Mouse (Mus musculus) retina, embryonic 14.5 days (tissue): ENCODE data around the gene Mlst8.

Experiments used
- DNase-seq: peaks from one replicate; pipeline ENCODE4 v3.0.0-alpha.2; 2015; ENCODE audit warnings: low spot score

Mlst8 gene

DNA sequence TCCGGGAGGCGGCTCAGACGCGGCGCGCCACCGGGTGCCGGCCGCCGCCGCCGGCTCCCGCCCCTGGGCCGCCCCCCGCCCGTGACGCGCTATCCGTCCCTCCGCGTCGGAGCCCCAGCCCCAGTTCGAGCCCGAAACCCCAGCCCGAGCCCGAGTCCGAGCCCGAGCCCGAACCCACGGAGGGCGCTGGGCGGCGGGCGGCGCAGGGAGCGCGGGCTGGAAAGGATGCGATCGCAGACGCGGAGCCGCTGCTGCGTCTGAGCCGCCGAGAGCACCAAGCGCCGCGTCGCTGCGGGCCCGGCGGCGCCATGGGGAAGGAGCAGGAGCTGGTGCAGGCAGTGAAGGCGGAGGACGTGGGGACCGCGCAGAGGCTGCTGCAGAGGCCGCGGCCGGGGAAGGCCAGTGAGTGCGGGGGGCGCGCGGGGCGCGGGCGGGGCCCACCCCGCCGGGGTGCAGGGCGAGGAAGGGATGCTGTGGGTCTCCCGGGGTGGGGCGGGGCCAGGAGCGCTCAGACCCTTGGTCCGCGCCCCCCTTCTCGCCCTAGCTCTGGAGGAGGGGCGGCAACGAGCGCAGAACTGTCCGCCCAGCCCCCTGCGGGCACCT is 9.9 kb upstream of the Mlst8 start:
- DNase-seq: peak; percentile 68

DNA sequence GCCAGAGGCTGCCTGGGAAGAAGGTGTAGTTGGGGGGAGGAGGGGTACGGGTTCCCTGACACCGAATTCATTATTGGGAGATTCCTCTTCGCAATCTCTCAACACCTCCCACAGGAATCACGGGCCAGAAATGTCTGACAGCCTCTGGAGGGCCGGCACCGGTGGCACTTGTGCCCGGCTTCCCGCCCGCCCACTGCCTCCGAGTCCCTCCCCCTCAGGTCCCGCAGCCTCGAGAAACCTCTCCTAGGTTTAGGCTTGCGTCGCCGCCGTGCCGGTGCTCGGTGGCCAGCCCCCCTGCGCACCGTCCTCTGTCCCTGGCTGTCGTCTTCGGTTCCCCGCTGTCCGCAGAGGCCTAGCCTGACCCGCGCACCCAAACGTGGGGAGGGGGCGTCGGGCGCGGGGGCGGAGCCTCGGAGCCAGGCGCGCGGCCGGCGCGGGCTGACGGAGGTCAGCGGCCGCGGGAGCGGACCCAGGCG is 9.3 kb upstream of the Mlst8 start, which contains the start of gene Caskin1:
Gene Caskin1 (plus strand): TSS at position 416 of the 476 bp plus-strand sequence.
- peak; percentile 59 for DNase-seq

DNA sequence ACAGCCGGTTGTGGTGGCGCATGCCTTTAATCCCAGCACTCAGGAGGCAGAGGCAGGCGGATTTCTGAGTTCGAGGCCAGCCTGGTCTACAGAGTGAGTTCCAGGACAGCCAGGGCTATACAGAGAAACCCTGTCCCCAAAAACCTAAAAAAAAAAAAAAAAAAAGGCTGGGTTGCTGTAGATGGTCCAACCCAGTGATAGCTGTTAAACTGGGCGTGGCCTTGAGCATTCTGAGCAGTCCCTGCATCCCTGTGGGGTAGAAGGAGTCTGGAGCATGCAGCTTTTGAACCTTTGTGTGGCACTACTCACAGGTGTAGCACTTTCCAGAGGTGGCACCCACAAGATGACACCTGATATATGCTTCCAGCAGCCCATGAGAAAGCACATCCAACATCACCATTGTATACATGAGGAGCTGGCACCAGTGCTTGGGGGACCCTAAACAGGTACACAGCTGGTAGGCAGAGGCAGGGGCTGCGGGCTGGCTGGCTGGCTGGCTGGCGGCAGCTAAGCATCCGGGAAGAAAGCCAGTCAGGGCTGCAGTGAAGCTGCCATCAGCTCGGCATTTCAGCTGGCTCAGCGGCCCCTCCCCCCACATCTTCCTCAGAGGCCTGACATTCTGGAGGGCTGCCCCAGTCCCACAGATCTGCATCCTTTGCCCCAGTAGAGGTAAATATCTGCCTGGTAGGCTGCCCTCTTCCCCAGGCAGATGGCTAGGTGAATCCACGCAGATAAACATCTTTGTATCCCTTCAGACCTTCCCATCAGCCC is 6.4 kb upstream of the Mlst8 start:
- DNase-seq: no peak

DNA sequence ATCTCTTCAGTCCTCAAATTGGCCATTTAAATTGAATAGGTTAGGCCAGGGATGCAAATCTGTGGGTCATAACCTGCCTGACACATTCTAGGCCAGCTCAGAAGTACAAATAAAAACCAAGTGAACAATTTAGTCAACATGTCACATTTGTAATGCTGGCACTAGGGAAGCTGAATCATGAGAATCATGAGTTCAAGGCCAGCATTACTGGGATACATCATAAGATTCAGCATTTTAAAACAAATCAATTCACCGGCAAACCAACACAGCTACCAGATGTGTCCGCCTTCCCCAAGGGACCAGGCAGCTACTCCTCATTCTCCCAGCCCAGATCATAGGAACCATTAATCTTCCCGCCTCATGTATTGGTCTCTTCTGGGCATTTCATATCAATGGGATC is 4.6 kb upstream of the Mlst8 start:
- no peak for DNase-seq

DNA sequence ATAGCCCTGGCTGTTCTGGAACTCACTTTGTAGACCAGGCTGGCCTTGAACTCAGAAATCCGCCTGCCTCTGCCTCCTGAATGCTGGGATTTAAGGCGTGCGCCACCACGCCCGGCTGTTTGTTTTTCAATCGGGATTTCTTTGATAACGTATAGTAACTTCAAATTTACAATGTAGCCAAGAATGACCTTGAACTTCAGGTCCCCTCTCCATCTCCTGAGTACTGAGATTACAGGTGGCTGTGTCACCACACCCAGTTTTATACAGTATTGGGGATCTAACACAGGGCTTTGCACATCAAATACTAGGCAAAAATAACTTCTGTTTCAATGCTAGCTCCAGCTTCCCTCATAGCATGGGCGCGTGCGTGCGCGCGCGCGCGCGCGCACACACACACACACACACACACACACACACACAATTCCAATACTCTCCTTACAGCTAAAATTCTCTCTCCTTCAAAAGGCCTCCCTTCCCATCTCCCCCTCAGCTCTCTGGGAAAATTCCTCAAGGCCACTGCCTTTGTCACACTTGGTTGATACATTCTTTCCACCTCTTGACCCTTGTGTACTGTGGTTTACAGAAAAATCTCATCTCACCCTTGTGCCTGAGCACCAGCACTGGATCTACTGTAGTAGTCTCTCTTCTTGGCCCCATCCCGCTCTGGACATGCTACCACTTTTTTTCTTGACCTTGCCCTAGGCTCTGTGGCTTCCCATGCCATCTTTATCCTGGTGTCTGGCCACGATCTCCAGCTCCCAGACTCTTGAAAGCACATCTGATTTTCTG is 2.3 kb upstream of the Mlst8 start:
- no peak for DNase-seq

DNA sequence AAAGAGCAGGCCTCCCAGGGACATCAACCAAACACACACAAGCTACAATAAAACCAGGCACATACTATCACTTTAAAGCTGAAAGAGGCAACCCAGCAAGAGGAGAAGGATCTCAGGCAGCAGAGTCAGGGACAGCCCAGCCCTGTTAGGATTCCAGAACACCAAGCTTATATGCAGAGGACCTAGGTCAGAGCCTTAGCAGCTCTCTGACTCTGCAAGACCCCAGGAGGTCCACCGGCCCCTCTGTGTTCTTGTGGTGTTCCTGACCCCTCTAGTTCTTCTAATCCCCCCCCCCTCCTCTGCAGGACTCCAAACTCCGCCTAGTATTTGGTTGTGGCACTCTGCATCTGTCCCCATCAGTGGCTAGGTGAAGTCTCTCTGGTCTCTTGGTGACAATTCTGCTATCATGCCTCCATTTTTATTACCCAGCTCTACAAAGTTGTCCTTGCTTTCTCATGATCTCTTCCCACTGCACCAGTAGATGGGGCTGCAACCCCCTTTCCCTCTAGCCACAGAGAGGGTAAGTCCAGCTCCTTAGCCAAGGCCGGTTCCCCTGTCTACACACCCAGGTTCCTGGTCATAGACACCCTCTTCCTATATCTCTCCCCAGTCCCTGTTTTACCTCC is 1.4 kb upstream of the Mlst8 start:
- DNase-seq: peak; percentile 34

DNA sequence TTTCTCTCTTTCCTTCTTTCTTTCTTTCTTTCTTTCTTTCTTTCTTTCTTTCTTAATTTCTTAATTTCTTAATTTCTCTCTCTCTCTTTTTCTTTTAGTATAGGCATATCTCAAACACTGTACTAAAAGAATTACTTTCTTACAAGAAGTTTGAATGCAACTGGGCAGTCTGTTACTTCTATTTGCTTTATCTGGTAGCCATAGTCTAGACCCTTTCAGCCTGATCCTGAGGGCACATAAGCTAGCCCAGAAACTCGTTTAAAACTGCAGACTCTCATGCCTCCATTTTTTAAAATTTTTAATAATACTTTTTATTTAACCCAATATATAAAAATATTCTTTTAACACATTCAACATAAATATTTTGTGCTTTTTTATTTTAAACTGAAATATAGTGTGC is 553 bp upstream of the Mlst8 start:
- no peak for DNase-seq

DNA sequence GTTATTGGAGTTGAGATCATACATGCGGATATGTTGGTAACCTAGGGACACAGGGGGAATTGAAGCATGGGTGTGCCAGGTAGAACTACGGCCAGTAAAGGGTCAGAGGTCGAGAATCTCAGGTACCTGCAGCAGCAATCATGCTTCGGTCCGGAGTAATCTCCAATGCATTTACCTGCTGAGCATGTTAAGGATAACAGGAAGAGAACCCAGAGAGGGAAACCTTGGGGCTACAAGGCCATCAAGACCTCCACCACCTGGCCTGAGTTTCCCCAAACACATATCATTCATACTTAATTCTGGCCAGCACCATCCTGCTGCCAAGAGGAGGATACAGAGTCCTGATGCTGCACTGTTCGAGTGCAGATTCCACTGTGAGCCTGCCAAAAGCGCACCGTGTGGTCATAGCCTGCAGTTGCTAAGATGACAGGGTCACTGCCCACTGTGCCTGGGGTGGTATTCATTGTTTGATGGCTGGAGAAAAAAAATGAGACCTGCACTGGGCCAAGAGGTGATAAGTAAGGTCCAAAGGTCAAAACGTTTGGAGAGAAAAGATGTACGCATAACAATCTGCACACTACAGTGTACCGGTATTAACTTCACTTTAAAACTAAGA is 785 bp downstream of the Mlst8 start:
- peak; percentile 33 for DNase-seq

DNA sequence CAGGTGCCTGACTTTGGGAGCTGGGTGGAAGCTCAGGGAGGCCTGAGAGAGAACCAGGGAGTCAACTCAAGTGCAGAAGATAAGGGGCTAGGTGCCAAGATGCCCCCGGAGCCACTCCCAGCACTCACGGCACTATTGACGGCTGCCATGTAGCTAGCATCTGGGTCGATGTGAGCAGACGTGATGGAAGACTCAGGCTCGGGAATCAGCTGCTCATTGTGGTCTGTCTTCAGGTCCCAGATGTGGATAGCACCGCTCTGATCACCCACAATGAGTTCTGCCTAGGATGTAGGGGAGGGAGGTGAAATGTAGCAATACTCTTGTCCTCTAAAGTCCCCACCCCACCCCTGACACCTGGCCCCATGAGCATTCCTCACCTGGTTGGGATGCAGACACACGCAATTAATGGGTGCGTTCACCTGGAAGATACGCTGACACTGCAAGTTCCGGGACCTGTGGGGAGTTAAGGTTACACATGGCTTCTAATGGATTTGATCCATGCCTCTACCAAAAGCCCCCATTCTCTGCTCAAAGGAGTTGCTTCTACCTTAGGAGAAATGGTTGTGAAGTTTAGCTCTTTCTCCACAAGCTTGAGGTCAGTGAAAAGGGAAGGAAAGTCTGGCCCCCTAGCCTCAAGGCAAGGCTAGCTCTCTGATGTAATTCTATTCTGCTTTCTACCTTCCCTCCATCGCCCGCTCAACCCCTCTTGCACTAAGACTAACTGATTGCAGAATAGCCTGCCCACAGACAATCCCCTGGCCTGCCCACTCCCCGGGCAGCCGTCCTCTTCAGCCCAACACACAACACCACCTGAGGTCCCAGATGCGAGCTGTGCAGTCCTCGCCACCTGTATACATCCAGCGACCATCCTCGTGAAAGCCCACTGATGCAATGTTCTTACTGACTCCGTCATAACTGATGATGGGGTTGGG is 1.6 kb downstream of the Mlst8 start:
- DNase-seq: no peak

DNA sequence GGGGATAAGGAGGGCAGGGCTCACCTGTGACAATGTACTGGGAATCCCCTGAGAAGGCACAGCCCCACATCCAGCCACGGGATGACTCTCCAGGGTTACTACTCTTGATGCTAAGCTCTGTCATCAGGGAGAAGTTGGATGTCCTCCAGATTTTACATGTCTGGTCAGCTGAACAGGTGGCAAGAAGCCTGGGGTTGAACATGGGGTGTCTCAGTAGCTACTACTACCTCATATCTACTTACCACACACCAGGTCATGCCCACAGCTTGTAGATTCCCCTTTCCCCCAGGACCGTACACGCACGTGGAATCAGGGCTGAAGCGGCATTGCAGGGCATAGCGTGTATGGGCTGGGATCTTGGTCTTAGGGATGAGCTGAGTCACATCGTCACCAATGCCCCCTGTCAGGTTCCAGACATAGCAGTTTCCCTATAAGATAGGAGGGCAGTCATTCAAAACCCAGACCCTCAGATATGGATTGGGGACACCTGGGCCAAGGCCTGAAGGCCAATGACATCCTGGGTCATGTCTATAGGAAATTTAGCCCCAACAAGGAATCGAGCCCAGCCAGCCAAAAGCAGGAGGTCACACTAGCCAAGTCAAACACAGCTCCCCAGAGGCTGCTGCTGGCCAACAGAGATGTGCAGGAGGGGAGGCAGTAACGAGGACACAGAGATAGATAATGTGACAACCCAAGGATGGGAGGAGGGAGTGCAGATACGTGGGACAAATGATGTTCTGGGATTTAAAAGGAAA is 2.7 kb downstream of the Mlst8 start:
- DNase-seq: no peak

DNA sequence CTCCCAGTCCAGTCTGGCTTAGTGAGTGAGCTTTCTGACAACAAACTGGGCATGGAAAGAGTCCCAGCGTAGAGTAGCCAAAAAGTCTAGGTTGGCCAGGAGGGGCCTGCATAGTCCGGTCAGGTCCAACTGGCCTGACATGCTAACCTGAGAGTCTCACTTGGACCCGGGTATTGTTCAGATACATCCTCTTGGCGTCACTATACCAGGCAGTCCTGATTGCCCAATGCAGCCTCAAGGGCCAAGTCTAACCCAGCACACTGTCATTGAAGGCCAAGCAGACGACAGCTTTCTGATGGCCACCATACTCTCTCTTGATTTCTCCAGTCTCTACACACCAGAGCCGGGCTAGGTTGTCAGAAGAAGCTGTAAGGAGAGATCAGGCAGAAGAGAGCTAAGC is 3.3 kb downstream of the Mlst8 start:
- DNase-seq: no peak

DNA sequence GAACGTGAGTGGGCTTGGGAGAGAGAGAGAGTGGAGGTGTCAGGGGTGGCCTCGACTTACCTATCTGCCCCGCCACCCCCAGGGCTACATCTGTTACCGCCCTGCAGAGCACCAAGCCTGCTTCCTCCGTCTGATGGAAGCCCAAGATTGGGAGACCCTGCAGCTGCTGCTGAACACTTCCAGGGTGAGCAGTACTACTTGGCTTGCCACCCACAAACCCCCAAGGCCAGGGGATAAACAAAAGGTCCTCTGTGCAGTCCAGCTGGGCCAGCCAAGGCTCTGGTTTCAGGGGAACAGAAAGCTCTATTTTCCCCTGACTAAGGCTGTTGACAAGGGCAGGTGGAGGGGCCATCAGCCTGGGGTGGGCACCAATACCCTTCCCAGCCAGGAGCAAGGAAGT is 4.3 kb downstream of the Mlst8 start:
- no peak for DNase-seq

DNA sequence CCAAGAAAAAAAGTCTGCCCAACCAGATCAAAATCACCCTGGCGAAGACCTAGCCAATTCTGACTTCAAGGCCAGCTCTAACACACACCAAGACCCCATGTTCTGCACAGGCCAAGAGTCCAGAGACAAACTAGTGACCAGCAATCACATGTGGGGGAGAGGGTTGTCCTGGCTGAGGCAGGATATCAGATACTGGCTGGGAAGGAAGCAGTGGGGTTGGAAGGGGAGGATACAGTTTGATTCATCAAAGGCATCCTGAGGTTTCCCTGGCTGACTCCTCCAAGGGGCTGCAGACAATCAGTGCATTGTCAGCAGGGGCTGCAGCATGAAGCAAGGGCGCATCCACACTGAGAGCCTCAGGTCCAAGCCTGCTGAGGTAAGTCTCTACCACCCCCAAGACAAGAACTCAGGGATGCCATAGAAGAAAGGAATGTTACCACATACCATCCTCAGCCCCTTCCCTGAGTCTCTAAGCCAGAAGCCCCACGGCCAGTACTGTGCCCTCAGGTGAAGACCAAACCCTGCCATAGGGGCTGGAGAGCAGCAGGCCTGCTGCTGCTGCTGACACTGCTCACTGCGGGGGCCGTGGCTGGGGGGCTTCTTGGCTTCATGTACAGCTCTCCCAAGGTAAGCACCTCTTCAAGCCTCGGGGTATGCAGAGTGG is 5.1 kb downstream of the Mlst8 start, which contains the start of gene Bricd5:
Gene Bricd5 (plus strand): TSS at position 273 of the 664 bp plus-strand sequence.
- no peak for DNase-seq

DNA sequence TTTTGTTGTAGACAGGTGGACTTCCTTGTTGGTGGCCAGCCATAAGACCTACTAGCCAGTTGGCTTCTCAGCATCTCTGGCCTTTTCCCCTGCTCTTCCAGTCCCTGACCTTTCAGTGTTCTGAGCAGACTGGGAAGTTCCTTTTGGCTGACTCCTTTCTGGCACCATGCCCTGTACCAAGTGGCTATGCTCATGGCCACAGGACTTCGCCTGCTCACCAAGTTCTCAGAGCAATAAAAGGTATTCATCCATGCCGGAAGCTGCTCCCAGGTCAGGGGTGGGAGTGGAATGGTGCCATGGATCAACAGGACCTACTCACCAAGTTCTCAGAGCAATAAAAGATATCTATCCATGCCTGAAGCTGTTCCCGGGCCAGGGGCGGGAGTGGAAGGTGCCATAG is 6.4 kb downstream of the Mlst8 start:
- no peak for DNase-seq

DNA sequence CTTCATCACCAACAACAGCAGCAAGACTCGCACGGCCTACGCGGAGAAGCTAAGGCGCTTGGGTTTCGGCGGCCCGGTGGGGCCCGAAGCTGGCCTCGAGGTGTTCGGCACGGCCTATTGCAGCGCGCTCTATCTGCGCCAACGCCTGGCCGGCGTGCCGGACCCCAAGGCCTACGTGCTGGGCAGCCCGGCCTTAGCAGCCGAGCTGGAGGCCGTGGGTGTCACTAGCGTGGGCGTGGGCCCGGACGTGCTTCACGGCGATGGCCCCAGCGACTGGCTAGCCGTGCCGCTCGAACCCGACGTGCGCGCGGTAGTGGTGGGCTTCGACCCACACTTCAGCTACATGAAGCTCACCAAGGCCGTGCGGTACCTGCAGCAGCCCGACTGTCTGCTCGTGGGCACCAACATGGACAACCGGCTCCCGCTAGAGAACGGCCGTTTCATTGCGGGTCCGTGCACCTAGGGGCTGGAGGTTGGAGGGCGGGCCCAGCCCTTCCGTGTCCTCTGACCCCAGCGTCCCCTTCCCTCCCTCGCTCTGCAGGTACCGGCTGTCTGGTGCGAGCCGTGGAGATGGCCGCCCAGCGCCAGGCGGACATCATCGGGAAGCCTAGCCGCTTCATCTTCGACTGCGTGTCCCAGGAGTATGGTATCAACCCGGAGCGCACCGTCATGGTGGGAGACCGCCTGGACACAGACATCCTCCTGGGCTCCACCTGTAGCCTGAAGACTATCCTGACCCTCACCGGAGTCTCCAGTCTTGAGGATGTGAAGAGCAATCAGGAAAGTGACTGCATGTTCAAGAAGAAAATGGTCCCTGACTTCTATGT is 8.0 kb downstream of the Mlst8 start:
- peak; percentile 49 for DNase-seq

DNA sequence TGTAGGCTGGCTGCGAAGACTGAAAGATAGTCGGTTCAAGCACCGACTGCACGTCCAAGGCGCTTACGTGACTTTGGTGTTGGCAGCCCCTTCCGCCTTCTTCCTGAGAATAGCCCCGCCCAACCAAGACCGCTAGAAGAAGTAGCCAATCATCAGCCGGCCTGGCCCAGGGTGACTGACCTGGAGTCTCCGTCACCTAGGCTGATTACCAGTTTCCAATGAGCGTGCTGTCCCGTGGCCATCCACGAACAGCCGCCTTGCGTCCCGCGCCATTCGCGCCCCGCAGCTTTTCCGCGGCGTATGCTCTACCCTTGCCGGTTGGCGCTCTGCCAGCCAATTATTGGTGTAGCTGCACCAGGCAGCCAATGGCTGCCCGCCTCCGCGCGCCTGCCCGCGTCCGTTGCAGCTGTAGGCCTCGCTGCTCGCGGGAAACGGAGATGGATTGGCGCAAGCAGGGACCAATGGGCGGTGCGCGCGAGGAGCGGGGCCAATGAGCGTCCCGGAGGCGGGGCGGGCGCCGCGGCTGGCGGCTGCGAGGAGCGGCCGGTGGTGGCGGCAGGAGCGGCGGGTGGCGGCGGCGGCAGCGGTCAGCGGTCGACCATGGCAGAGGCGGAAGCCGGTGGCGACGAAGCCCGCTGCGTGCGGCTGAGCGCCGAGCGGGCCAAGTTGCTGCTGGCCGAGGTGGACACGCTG is 8.8 kb downstream of the Mlst8 start, which contains the start of the genes E4f1 and Pgp:
Gene E4f1 (minus strand): TSS at position 404 of the 693 bp plus-strand sequence.
Gene Pgp (plus strand): TSS at position 483 of the 693 bp plus-strand sequence.
- peak; percentile 98 for DNase-seq

DNA sequence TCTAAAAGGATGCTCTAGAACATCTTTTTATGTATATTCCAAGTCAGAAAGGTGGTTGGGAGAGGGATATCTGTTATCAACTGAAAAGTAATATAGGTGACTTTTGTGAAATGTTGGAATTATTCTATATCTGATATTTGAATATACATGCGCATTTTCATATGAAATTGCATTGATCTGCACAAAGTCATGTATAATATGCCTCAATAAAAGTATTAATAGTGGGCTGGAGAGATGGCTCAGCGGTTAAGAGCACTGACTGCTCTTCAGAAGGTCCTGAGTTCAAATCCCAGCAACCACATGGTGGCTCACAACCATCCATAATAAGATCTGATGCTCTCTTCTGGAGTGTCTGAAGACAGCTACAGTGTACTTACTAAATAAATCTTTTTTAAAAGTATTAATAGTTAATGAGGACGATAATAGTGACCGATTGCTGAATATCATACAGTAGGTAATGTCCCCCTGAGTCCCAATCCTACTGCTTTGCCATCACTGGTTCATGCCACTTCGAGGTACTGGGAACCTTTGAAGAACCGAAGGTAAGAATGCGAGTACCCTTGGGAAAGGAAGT is 9.5 kb downstream of the Mlst8 start:
- no peak for DNase-seq
